Mouse (Mus musculus) kidney, postnatal 0 days (tissue): ENCODE measurements around the gene Gas6. TPM values are rescaled to one million over a fixed set of nuclear protein-coding genes. Genes with fewer than 3 reads are reported as not detected.
A peak's percentile ranks its signal among the peaks of the same experiment; 100 is the strongest.

Source experiments
- ATAC-seq: fragments of 200-750 bp; cut with Nextera tagmentation; replicated peaks from 2 replicates; pipeline ENCODE4 v1.8.0; 2017; ENCODE audit warnings: low read depth, moderate number of reproducible peaks, moderate TSS enrichment, moderate library complexity; ENCODE audit not compliant: low FRiP score
- DNase-seq: peaks from one replicate; pipeline ENCODE4 v3.0.0-alpha.2; 2016; ENCODE audit warnings: low spot score
- H3K27ac ChIP-seq: fragments of 300-500 bp; sonication (generic); 2 replicates; pipeline ENCODE4 v1.5.1; 2014; ENCODE audit warnings: mild to moderate bottlenecking
- H3K27me3 ChIP-seq: fragments of 300-500 bp; sonication (generic); 2 replicates; pipeline ENCODE4 v1.6.1; 2014; ENCODE audit warnings: low read length, mixed read lengths; ENCODE audit not compliant: insufficient read depth
- H3K36me3 ChIP-seq: fragments of 300-500 bp; sonication (generic); 2 replicates; pipeline ENCODE4 v1.6.1; 2014; ENCODE audit warnings: low read length, mixed read lengths; ENCODE audit not compliant: insufficient read depth
- H3K4me1 ChIP-seq: fragments of 300-500 bp; sonication (generic); replicated peaks from 2 replicates; pipeline ENCODE4 v1.6.1; 2014; ENCODE audit warnings: antibody characterized with exemption, low read length, mixed read lengths; ENCODE audit not compliant: insufficient read depth
- H3K4me2 ChIP-seq: fragments of 300-500 bp; sonication (generic); 2 replicates; pipeline ENCODE4 v1.6.1; 2014; ENCODE audit warnings: mild to moderate bottlenecking, low read length, moderate library complexity, mixed read lengths
- H3K4me3 ChIP-seq: fragments of 300-500 bp; sonication (generic); replicated peaks from 2 replicates; pipeline ENCODE4 v1.5.1; 2014; ENCODE audit warnings: low read depth, low read length
- H3K9ac ChIP-seq: fragments of 300-500 bp; sonication (generic); 2 replicates; pipeline ENCODE4 v1.6.1; 2014; ENCODE audit warnings: low read depth, low read length
- H3K9me3 ChIP-seq: fragments of 300-500 bp; sonication (generic); replicated peaks from 2 replicates; pipeline ENCODE4 v1.6.1; 2016; ENCODE audit warnings: low read length, inconsistent platforms, mixed read lengths
- CTCF ChIP-seq: IDR thresholded peaks from 2 replicates; pipeline ENCODE4 v1.5.1; 2016; ENCODE audit warnings: antibody characterized with exemption, low read depth, mild to moderate bottlenecking, moderate library complexity
- WGBS: fragments of 180-500 bp; shearing (Covaris S2); extraction: QIAGEN DNeasy Blood & Tissue Kit; methylation state at CpG from one replicate; pipeline ENCODE4 v1.1.7; 2014; 5-methylcytosine and 5-hydroxymethylcytosine counted together
- polyA plus RNA-seq: library from polyadenylated mRNA; unstranded; fragments of >200 nt; fragmentation: Nextera tagmentation; extraction: Ambion mirVana; gene quantifications from 2 replicates; pipeline ENCODE4 v1.2.1, GENCODE M21; 2015

Gas6 gene
- polyA plus RNA-seq, 1 experiment from 2014 or later = 153 TPM

DNA sequence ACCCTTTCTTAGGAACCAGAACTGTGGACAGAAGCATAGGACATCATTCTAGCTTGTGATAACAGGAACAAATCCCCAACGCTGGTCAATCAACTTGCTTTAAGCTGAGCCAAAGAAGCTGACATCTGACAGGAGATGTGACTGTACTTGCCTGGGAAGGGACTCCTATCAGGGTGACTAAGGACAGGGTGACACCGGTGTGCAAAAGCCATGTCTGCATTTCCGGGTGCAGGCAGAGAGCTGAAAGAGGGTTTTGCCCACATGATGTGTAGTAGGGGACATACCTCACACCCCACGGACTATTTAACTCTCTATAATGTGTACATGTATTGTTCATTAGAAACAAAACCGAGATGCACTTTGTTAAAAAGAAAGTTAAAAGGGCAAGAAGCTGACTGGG, 11.1 kb downstream of the Gas6 start:
- Histone ChIP-seq H3K4me1 (no peaks in the 10 kb centered on the region), H3K27ac (no peak overlapping the region), H3K27me3 (no peaks in the 10 kb centered on the region), H3K4me3 (no peak overlapping the region), H3K4me2 (no peak overlapping the region), H3K36me3 (no peaks in the 10 kb centered on the region), H3K9ac (no peak overlapping the region), H3K9me3 (no peaks in the 10 kb centered on the region)
- DNase-seq (no peak), ATAC-seq (no peak)
- TF ChIP-seq CTCF = no peak
- 92% methylated on average over 5 of the region's 5 CpGs for WGBS

DNA sequence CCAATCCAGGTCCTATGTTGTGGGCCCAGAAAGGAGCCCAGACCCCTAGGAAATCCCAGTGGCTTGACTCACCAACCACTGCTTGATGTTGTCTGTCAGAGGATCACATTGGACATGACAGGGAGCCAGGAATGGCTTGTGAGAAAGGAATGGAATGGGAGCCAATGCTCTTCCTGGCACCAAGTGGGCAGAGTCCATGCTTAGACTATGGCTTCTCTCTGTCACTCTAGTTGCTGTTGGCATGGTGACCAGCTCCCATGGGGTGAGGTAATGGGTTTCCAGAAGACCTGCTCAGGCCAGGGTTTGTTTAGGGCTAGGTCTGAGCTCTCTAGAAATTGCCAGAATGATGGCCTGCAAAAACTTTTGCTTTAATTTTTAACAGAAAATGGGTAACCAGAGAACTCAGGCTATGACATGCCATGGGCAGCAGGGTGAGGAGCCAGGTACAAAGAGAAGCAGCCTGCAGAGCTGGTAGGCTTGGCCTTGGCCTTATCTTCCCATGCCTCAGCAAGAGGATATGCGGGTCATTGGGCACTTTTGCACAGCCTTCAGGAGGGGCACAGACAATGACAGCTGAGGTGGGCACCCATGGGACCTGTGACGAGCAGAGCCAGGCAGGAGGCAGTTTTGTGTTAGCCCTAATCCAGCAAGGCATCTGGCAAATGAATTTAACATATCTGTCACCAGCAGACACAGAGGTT, 12.0 kb downstream of the Gas6 start:
- Histone ChIP-seq H3K4me3 (no peak overlapping the region), H3K36me3 (no peaks in the 10 kb centered on the region), H3K9me3 (no peaks in the 10 kb centered on the region), H3K4me2 (no peak overlapping the region), H3K4me1 (no peaks in the 10 kb centered on the region), H3K9ac (no peak overlapping the region), H3K27me3 (no peaks in the 10 kb centered on the region), H3K27ac (no peak overlapping the region)
- WGBS = 68% methylated on average over 2 of the region's 2 CpGs
- no peak for DNase-seq
- ATAC-seq = peak; percentile 90
- TF ChIP-seq CTCF = no peak

DNA sequence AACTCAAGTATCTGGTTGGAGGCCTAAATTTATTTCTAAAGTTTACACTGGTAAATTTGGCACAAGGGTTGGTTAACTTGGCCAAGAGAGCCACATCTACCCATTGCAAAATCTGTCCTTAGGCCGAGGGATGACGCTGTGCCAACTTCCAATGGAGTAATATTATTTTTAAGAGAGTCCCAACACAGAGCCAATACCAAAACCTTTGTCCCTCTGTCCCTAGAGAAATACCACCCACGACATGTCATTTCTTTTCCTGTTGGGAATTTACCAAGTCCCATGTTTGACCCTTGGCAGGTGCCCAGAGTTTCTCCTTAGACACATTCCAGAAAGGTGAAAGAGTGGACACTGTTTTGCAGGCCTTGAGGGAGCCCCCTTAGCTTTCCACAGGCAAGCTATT, 12.7 kb downstream of the Gas6 start:
- no peak overlapping the region for H3K9ac ChIP-seq
- no peak for TF ChIP-seq CTCF
- ATAC-seq = no peak
- no peaks in the 10 kb centered on the region for H3K27me3 ChIP-seq
- H3K27ac ChIP-seq = no peak overlapping the region
- no peak overlapping the region for H3K4me3 ChIP-seq
- no peaks in the 10 kb centered on the region for H3K4me1 ChIP-seq
- DNase-seq = no peak
- no peaks in the 10 kb centered on the region for H3K36me3 ChIP-seq
- WGBS = 81% methylated on average over 3 of the region's 3 CpGs
- H3K9me3 ChIP-seq = no peaks in the 10 kb centered on the region
- no peak overlapping the region for H3K4me2 ChIP-seq

DNA sequence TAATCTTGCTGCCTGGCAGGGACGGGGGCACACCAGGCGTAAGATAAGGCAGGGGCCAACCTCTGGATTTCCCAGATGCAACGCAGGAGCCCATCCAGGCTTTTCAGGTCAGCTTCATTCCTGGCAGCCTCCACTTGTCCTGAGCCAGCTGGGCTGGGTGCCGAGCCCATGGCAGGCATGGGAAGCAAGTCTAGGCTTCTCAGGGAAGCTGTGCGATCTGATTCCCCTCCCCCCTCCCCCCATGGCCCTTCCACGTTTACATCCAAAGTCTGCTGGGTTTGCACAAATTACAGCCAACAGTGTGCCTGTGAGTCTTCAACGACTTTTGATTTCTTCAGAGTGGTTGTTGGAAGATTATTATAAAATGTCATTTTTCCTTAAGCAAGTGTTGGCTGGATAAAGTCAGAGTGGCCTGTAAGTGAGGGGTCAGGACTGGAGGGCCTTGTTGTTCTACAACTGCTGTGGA, 13.2 kb downstream of the Gas6 start:
- no peaks in the 10 kb centered on the region for H3K4me1 ChIP-seq
- TF ChIP-seq CTCF = no peak
- no peak overlapping the region for H3K27ac ChIP-seq
- no peak overlapping the region for H3K4me2 ChIP-seq
- H3K27me3 ChIP-seq = no peaks in the 10 kb centered on the region
- 76% methylated on average over 7 of the region's 7 CpGs for WGBS
- H3K4me3 ChIP-seq = no peak overlapping the region
- no peak overlapping the region for H3K9ac ChIP-seq
- ATAC-seq (no peak), DNase-seq (no peak)
- H3K9me3 ChIP-seq = no peaks in the 10 kb centered on the region
- no peaks in the 10 kb centered on the region for H3K36me3 ChIP-seq

DNA sequence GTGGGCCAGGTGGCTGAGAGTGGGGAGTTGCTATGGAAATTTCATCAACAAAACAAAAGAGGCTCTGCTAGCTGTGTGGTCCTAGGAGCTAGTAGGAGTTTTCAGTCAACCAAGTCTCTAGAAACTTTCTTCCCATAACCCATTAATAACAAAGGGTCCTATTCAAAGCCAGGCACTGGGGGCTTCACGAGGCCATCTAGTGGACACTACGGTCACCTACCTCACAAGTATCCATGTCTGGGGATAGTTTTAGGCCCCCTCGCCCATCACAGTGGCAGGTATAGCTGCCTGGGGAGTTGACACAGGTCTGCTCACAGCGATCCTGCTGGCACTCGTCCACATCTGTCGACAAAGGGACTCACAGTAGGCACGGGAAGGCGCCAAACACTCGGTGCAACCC, 18.4 kb downstream of the Gas6 start:
- no peaks in the 10 kb centered on the region for H3K27me3 ChIP-seq
- H3K9me3 ChIP-seq = no peaks in the 10 kb centered on the region
- no peak overlapping the region for H3K4me2 ChIP-seq
- H3K4me3 ChIP-seq = no peak overlapping the region
- 60% methylated on average over 9 of the region's 9 CpGs for WGBS
- H3K36me3 ChIP-seq = 0 out of 2 replicates have a peak, but pooled peaks cover 17% of the 10 kb centered on the region
- H3K4me1 ChIP-seq = no peaks in the 10 kb centered on the region
- peak; percentile 58 for TF ChIP-seq CTCF
- H3K9ac ChIP-seq = no peak overlapping the region
- H3K27ac ChIP-seq = no peak overlapping the region
- ATAC-seq (no peak), DNase-seq (no peak)

DNA sequence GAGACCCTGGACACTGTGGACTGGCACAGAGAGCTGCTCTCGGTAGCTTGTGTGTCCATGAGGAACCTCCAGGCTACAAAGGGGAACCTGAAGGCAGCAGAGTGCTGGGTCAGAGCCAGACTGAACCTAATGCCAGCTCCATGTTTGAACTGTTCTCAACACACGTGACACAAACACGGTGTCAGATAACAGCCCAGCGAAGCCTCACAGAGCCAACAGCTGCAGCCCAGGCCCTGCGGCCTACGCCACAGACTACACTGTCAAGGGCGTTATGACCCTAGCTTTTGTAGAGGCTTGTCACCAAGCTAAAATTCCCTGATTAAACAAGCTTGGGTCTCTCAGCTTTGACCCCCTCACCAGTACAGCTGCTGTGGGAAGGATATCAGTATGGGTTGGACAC, 22.0 kb downstream of the Gas6 start:
- H3K9ac ChIP-seq = no peak overlapping the region
- no peak overlapping the region for H3K4me2 ChIP-seq
- H3K36me3 ChIP-seq = peaks cover 21% of the 10 kb centered on the region; the same call in 1 of the 2 replicates
- H3K4me3 ChIP-seq = no peak overlapping the region
- H3K27ac ChIP-seq = no peak overlapping the region
- H3K9me3 ChIP-seq = no peaks in the 10 kb centered on the region
- H3K4me1 ChIP-seq = no peaks in the 10 kb centered on the region
- 45% methylated on average over 7 of the region's 7 CpGs for WGBS
- ATAC-seq (0 out of 2 replicates have a peak, but pooled peaks have one; percentile 30), DNase-seq (no peak)
- no peaks in the 10 kb centered on the region for H3K27me3 ChIP-seq
- TF ChIP-seq CTCF = no peak
